Mouse (Mus musculus): ENCODE measurements around the gene Ap5s1. TPM values are rescaled to one million over a fixed set of nuclear protein-coding genes. Genes with fewer than 3 reads are reported as not detected.

The Ap5s1 gene
- total and polyA plus RNA-seq, 3 experiments = 33.1 to 71.4 (median 41.7) TPM

GRCm38 (mm10) chr2:131175286-131175944 is 31.5 kb upstream of the Ap5s1 start:
- DNase-seq = no peak
- no peaks in the 10 kb centered on the region for H3K36me3 ChIP-seq (ENCODE audit: control insufficient read depth, insufficient read depth, low read length)
- peaks cover 8% of the 10 kb centered on the region for H3K79me2 ChIP-seq (replicated peaks; ENCODE audit: control insufficient read depth, insufficient read depth, low read length)
- no peaks in the 10 kb centered on the region for H3K27me3 ChIP-seq (ENCODE audit: control insufficient read depth, insufficient read depth, low read length)
- H3K9ac ChIP-seq (ENCODE audit: low read depth, low read length) = no peak overlapping the region
- intact Hi-C loops (cut with DNase I) = loop anchor here (10.0 kb wide), 1 partner anchor 341 kb away; no protein-coding TSS in a partner anchor
- 72% methylated on average over 3 of the region's 3 CpGs for WGBS
- H3K27ac ChIP-seq = no peak overlapping the region
- H3K4me3 ChIP-seq = no peak overlapping the region
- TF ChIP-seq EP300 (IDR thresholded peaks at IDR 0.05; ENCODE audit: insufficient read depth, low read depth, low read length) (no peak), CTCF (IDR thresholded peaks at IDR 0.05) (no peak), POLR2A (IDR thresholded peaks at IDR 0.05; ENCODE audit: insufficient read depth, low read depth, low read length) (no peak)
- H3K4me1 ChIP-seq (ENCODE audit: control insufficient read depth, insufficient read depth, low read length) = peaks cover 13% of the 10 kb centered on the region

- WGBS = 94% methylated on average over 1 of the region's 1 CpGs
- DNase-seq = no peak
- peaks cover 13% of the 10 kb centered on the region for H3K4me1 ChIP-seq (ENCODE audit: control insufficient read depth, insufficient read depth, low read length)
- no peaks in the 10 kb centered on the region for H3K27me3 ChIP-seq (ENCODE audit: control insufficient read depth, insufficient read depth, low read length)
- no peak overlapping the region for H3K27ac ChIP-seq
- H3K9ac ChIP-seq (ENCODE audit: low read depth, low read length) = no peak overlapping the region
- TF ChIP-seq EP300 (IDR thresholded peaks at IDR 0.05; ENCODE audit: insufficient read depth, low read depth, low read length) (no peak), CTCF (IDR thresholded peaks at IDR 0.05) (no peak), POLR2A (IDR thresholded peaks at IDR 0.05; ENCODE audit: insufficient read depth, low read depth, low read length) (no peak)
- no peak overlapping the region for H3K4me3 ChIP-seq
- H3K36me3 ChIP-seq (ENCODE audit: control insufficient read depth, insufficient read depth, low read length) = no peaks in the 10 kb centered on the region
- H3K79me2 ChIP-seq (replicated peaks; ENCODE audit: control insufficient read depth, insufficient read depth, low read length) = peaks cover 8% of the 10 kb centered on the region
- intact Hi-C loops (cut with DNase I) = loop anchor here (10.0 kb wide), 1 partner anchor 341 kb away; no protein-coding TSS in a partner anchor
Measured at GRCm38 (mm10) chr2:131175945-131176309, 31.0 kb upstream of the Ap5s1 start.

- intact Hi-C loops (cut with DNase I) = loop anchor here (10.0 kb wide), 1 partner anchor 342 kb away; no protein-coding TSS in a partner anchor
- peaks cover 13% of the 10 kb centered on the region for H3K4me1 ChIP-seq (ENCODE audit: control insufficient read depth, insufficient read depth, low read length)
- no peaks in the 10 kb centered on the region for H3K36me3 ChIP-seq (ENCODE audit: control insufficient read depth, insufficient read depth, low read length)
- H3K27me3 ChIP-seq (ENCODE audit: control insufficient read depth, insufficient read depth, low read length) = no peaks in the 10 kb centered on the region
- no peak overlapping the region for H3K9ac ChIP-seq (ENCODE audit: low read depth, low read length)
- peak in 1 of 2 experiments; percentile 24 for DNase-seq
- 47% methylated on average over 5 of the region's 5 CpGs for WGBS
- H3K79me2 ChIP-seq (replicated peaks; ENCODE audit: control insufficient read depth, insufficient read depth, low read length) = peaks cover 8% of the 10 kb centered on the region
- H3K4me3 ChIP-seq = no peak overlapping the region
- no peak for TF ChIP-seq POLR2A (IDR thresholded peaks at IDR 0.05; ENCODE audit: insufficient read depth, low read depth, low read length)
- TF ChIP-seq EP300 (IDR thresholded peaks at IDR 0.05; ENCODE audit: insufficient read depth, low read depth, low read length) = no peak
- TF ChIP-seq CTCF (IDR thresholded peaks at IDR 0.05) = no peak
- no peak overlapping the region for H3K27ac ChIP-seq
Measured at GRCm38 (mm10) chr2:131176491-131176890, 30.4 kb upstream of the Ap5s1 start.

GRCm38 (mm10) chr2:131177932-131178331 is 28.9 kb upstream of the Ap5s1 start:
- H3K27ac ChIP-seq = no peak overlapping the region; the same call in 1 of the 2 replicates
- TF ChIP-seq CTCF (IDR thresholded peaks at IDR 0.05) (no peak), EP300 (IDR thresholded peaks at IDR 0.05; ENCODE audit: insufficient read depth, low read depth, low read length) (no peak), POLR2A (IDR thresholded peaks at IDR 0.05; ENCODE audit: insufficient read depth, low read depth, low read length) (no peak)
- DNase-seq = no peak
- H3K36me3 ChIP-seq (ENCODE audit: control insufficient read depth, insufficient read depth, low read length) = no peaks in the 10 kb centered on the region
- WGBS = 57% methylated on average over 9 of the region's 9 CpGs
- peak overlapping the region; percentile 84; the same call in 1 of the 2 replicates for H3K4me3 ChIP-seq
- H3K4me1 ChIP-seq (ENCODE audit: control insufficient read depth, insufficient read depth, low read length) = peaks cover 13% of the 10 kb centered on the region
- H3K79me2 ChIP-seq (replicated peaks; ENCODE audit: control insufficient read depth, insufficient read depth, low read length) = peaks cover 8% of the 10 kb centered on the region
- intact Hi-C loops (cut with DNase I) = loop anchor here (10.0 kb wide), 1 partner anchor 343 kb away; no protein-coding TSS in a partner anchor
- H3K9ac ChIP-seq (ENCODE audit: low read depth, low read length) = peak overlapping the region; percentile 20; the same call in 1 of the 2 replicates
- H3K27me3 ChIP-seq (ENCODE audit: control insufficient read depth, insufficient read depth, low read length) = no peaks in the 10 kb centered on the region

GRCm38 (mm10) chr2:131178828-131179245 is 28.0 kb upstream of the Ap5s1 start:
- peaks cover 8% of the 10 kb centered on the region for H3K79me2 ChIP-seq (replicated peaks; ENCODE audit: control insufficient read depth, insufficient read depth, low read length)
- peaks cover 13% of the 10 kb centered on the region for H3K4me1 ChIP-seq (ENCODE audit: control insufficient read depth, insufficient read depth, low read length)
- H3K27ac ChIP-seq = peak overlapping the region; percentile 90
- no peaks in the 10 kb centered on the region for H3K36me3 ChIP-seq (ENCODE audit: control insufficient read depth, insufficient read depth, low read length)
- H3K27me3 ChIP-seq (ENCODE audit: control insufficient read depth, insufficient read depth, low read length) = no peaks in the 10 kb centered on the region
- WGBS = 17% methylated on average over 26 of the region's 26 CpGs
- intact Hi-C loops (cut with DNase I) = loop anchor here (10.0 kb wide), 1 partner anchor 344 kb away; no protein-coding TSS in a partner anchor
- H3K4me3 ChIP-seq = peak overlapping the region; percentile 84
- DNase-seq = no peak
- TF ChIP-seq CTCF (IDR thresholded peaks at IDR 0.05) (no peak), POLR2A (IDR thresholded peaks at IDR 0.05; ENCODE audit: insufficient read depth, low read depth, low read length) (no peak), EP300 (IDR thresholded peaks at IDR 0.05; ENCODE audit: insufficient read depth, low read depth, low read length) (no peak)
- H3K9ac ChIP-seq (ENCODE audit: low read depth, low read length) = peak overlapping the region; percentile 99

Measured in heart, adult 2 months (tissue).